Mouse (Mus musculus) lung, postnatal 4 days (tissue): ENCODE measurements at regions not wholly inside any gene's neighbourhood (a gene's known extent, or its start where the extent isn't known, plus 50 kb on each side); places are given as distances from the start of the nearest gene placed in this dataset.

Source experiments
- DNase-seq, 2 experiments: peaks; one replicate each; pipeline ENCODE4 v3.0.0; 2021

DNA sequence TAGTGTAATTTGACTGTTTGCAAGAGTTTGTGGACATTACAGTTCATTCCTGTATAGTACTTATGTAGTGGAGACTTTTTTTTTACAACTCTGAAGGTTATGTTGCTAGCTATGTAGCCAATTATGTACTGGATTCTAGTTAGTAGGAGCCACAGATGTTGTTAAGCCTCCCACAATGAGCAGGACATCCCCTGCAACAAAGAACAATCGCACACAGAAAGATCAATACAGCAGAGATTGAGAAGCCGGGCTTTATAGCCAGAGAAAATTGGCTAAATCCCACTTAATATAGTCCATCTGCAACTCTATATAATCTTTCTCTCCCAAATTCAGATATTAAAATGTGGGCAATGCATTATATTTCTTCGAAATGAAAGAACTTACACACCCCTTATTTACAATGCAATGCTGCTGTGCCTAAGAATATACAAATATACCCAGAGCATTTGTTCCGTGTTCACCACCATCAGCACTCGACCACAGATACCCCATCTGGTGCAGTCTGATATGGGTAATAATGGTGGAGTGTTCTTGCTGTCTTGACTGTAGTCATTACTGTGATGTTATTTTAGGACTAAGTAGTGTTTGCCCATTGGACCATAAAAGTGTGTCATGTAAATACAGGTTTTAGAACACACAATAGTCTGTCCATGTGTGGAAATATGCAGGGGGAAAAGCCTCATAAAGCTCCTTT, 1351.9 kb upstream of the Zeb2 start:
- DNase-seq, result no peak

DNA sequence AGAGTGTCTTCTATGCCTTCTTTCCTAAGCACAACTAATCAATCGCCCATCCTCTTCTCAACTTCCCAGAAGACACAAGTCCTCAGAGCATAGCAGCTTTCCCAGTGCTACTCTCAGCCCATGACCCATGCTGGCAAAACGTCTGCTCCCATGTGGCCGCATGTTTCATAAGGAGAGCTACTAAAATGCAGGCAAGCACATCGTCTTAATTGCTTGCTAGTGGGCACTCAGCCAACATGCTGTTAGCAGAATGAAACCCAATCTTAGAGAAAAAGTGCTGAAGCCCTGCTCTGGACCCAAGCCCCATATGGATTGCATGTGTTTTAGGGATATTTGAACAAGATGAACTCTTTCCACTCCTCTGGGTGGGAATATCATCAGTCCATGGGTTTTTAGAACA, 1348.2 kb upstream of the Zeb2 start:
- DNase-seq, result peak; percentile 41 to 52

DNA sequence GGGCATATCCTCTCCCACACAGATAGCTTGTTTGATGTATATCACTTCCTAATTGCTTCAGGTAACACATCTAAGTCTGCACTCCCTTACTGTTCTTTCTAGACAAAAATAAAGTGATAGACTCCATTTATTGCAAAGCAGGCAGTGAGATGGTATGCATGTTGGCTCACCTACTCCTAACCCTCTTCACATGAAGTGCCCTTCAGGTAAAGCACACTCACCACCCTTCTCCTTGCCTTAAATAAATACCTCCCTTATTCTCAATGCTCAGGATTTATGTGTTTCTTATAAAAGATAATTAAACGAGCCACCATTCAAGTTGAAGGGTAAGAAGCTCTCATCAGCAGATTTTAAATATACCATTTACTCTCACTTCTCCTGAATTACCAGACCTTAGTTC, 1347.7 kb upstream of the Zeb2 start:
- DNase-seq, result peak in 1 of 2 experiments; percentile 46

DNA sequence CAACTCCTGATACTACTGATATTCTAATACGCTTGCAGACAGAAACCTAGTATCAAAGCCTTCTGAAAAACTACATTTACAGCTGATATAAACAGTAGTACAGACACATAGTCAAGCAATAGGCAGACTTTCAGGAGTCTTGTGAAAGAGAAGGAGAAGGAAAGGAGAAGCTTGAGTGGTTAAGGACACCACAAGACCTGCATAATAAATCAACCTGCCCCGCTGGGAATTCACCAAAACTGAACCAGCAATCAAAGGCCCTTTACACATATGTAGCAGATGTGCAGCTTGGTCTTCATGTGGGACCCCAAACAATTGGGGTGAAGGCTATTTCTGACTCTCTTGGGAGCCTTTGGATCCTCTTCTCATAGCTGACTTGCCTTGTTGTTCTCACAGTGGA, 1345.5 kb upstream of the Zeb2 start:
- no peak for DNase-seq

DNA sequence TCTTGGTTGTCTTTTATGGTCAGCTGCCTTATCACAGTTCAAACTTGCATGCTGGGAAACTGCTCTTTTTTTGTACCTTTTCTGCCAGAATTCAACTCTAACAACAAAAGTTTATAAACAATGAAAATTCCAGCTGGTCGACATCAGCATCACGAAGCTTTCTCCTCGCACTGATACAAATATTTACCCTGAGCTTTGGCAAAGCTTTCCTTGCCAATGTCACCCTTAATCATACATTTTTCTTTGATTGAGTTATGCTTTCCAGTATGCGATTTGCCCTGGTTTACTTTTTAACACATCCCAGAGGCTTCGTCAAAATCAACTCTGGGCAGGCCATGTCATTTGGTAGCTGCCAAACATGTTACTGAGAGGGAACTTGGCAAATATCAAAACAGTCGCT, 1333.5 kb upstream of the Zeb2 start:
- peak in 1 of 2 experiments; percentile 26 for DNase-seq

DNA sequence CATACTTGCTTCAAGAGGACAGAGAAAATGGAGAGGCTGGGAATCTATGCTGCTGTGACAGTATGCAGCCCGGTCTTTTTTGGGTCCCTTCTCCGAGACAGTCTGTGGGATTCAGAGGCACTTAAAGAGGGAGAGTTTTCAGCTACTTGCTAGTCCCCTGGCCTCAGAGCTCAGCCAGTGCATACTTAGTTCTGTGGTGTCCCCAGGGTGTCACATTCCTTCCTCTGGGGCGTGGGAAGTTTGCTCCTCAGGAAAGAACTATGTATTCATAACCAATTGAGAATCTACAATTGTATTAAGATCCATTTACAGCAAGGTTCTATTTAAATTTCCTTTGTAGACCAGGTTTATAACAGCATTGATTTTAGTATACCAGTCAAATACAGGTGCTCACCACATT, 1328.1 kb upstream of the Zeb2 start:
- DNase-seq, result no peak

DNA sequence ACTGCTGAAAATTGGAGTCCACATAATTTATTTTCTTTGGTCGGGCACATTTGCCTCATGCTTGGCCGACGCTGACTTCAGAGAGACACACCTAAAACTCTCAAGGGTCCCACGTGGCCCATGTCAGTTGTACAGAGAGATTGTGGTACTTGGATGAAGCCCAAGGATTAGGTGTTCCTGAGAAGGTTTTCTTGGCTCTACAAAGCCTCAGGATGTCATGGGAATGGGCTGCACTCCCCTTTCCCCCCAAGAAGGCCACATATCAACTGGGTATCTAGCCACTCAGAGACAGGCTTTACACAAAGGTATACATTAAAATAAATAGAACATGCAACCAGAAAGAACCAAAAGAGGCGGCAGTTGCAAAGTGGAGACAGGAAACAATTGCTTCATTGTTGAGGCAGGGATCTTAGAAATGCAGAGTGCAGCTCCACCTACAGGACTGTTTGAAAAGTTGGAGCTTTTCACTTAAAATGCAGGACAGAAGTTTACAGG, 1326.5 kb upstream of the Zeb2 start:
- DNase-seq, result peak; percentile 55 to 62

DNA sequence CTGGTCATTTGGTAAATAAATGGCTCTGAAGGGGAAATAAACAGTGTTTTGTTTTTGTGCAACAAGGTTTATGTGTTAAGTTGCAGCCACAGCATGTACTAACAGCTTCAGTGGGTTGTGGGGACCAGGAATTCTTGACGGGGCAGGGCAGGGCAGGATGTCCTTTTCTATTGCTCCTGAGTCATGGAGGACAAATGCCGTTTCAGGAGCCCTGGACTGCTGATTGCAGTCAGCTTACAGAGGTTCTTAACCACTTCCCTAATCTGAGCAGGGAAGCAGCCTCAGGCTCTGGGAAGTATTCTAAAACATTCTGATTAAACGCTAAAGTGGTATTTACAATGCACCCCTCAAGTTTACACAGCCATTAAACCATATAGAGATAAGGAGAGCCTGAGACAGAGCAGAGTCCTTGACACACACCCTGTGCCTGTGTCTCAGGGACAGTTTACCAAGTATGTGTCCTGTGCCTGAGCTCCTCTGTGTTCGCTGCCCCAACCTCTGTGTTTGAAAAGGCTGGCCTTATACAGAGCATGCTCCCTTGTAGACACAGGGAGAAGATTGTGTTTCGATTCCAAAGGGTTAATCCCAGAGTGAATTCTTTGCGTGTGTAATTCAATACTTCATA, 1326.0 kb upstream of the Zeb2 start:
- DNase-seq, result peak; percentile 46

DNA sequence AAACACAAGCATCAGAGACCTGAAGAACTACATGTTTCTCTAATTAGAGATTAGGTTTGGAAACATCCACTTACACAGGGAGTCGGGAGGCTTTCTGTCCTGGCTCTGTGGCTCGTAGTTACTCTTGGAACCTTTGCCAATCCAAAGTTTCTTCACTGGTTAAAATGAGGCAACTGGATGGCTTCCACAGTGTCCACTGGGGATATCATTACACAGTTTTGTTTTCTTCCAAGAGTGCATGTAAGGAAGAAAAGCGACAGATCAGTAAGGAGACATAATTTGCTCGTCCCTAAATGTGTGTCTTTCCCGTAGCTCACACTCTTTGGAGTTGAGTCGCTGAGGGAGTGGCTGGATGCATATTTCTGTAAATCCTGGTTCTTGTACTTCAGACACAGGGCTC, 1325.4 kb upstream of the Zeb2 start:
- DNase-seq, result no peak

DNA sequence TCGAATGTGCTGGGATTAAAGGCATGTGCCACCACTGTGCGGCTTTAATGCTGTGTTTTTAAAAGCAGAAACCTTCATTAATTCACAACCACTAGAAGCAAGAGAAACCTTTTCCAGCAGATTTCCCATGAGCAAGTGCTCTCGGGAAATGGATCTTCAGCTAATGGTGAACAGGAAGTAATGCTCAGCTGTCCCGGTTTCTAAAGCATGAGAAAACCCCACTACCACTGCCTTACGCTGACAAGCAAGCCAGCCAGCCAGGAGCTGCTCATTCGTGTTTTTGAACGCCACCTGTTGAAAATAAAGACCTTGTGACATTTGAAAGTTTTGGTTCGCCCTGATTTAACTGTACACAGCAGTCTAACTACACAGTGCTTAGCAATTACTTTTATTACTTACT, 1324.7 kb upstream of the Zeb2 start:
- no peak for DNase-seq

DNA sequence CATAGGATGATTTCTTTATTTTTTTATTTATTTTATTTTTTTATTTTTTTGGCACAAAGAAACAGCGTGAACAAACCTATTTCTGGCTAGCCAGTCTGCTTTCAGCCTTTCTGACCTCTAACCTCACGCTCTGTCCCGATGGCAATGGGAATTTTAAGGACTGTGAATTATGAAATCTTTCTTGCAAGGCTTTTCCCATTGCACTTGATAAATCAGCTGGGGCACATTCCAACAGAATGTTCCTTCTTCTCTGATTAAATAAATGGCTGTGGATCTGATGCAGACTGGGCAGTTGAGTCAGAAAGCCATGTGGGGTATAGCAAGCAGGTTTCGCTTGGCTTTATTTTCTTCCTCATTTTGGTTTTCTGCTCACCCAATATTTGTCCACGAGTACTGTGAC, 1324.2 kb upstream of the Zeb2 start:
- DNase-seq, result no peak

DNA sequence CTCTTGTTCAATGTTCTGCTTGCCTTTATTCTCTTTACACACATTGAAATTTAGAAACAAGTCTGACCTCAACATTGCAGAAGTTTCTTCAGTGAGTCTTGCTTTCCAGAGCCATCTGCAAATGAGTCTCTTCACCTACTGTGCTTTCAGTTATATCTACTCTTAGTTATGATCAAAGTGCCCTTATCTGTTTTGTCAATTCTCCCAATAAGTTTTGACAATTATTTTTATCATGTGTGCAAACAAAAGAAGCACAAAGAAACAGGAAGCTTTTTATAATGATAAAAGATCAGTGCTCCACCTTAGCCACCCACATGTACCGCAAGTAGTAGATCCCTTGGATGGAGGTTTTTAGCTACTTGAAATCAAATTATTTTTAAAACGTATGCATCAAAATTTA, 1322.8 kb upstream of the Zeb2 start:
- no peak for DNase-seq

DNA sequence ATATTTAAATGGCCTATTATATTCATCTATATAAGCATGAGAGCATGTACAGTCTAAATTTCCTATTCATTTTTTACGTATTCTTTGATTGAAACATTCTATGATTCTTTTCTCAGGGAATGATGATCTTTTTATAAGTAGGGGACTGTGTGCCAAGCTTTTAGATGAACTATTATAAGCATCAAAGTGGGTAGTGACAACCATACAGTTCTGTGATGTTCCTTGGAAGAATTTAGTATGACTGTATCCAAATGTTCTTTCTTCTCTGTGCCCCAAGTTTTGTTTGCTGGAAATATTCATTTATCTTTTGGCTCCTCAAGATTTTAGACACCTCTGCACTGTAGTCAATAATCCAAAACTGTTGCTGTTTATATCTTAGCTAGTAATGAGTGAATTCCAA, 1301.1 kb upstream of the Zeb2 start:
- DNase-seq, result no peak

DNA sequence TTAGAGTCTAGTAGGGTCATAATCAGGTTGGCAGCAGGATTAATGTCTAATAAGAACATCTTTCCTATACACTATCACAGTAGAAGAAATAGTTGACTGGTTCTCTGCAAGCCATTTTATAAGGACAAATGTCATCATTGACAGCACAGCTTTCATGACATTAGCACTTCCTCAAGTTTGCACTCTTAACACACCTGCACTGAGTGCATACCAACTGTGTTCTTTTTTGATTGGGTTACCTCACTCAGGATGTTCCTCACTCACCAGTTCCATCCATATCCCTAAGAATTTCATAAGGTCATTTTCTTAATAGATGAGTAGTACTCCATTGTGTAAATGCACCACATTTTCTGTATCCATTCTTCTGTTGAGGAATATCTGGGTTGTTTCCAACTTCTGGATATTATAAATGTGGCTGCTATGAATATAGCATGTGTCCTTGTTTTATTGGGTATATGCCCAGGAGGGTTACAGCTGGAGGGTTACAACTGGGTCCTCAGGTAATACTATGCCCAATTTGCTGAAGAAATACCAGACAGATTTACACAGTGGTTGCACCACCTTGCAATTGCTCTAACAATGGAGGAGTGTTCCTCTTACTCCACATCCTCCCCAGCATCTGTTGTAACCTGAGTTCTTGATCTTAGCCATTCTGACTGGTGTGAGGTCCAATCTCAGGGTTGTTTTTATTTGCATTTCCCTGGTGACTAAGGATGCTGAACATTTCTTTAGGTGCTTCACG, 1285.3 kb upstream of the Zeb2 start:
- DNase-seq, result no peak

DNA sequence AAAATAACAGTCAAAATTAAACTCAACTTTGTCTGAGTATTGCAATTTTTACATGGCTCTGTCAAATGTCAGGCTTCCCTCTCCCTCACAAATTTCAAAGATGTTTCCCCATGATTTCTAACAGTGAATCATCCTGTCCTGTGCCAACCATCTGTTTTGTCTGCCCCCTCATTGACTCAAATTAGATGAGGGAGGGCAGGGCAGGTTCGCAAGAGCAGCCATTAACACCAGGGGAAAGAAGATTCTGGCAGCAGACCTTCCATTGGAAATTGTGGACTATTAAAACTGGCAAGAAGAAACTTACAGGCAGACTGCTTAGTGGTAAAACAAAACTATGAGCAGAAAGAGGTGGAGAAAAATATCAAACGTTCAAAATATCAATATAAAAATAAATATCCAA, 1277.0 kb upstream of the Zeb2 start:
- no peak for DNase-seq

DNA sequence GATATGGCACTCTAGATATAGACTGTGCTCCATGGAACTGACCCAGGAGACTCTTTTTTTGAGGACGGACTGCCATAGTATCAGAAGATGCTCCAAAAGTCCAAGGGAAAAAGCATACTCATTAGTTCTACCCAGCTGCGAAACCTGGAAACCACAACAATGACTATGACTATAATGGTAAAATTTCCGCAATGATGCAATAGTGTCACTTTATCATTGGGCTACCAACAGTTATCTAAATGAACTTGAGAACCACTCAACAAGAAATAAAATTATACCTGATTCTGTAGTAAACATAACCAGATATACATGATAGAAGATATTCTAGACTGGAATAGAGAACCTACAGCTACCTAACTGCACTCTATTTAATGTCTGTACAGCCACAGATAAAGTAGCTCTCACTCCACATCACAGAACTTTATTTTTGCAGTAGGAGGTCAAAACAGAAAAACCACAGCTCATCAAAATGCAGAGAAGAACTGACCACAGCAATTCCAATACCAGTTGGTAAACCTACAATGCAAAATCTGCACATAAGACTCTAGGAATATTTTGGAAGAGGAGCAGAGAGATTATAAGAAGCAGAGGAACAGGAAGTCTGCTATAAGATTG, 1255.8 kb upstream of the Zeb2 start:
- DNase-seq, result no peak

DNA sequence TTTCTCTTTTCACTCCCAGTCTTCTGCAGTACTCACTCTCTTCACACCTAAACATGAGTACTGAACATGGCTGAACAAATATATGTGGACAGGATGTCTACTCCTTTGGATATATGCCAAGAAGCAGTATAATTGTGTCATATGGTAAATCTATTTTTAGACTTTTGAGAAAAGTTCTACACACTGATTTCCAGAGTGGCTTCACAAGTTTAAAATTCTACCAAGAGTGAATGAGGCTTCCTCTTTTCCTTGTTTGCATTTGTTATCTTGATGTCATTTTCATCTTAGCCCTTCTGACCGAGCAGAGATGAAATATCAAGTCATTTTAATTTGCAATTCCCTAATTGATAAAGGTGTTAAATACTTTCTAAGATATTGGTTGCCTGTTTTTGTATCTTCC, 1254.6 kb upstream of the Zeb2 start:
- DNase-seq, result no peak

DNA sequence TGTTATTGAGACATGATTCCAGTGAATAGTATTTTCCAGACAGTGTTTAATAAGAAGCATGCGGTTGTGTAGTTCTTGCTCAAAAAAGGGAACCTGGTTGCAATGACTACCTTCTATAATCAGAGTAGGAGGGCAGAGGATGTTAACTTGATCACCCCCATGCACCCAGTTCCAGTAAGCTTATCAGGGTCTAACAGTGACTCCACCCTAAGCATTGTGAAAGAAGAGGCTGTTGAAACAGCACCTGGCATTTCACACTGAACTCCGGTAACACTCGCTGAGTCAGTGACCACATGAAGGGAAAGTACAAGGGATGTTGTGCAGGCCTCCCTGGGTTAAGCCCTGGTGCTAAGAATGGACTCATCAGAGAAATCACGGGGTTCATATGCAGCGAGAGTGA, 1253.8 kb upstream of the Zeb2 start:
- peak in 1 of 2 experiments; percentile 34 for DNase-seq

DNA sequence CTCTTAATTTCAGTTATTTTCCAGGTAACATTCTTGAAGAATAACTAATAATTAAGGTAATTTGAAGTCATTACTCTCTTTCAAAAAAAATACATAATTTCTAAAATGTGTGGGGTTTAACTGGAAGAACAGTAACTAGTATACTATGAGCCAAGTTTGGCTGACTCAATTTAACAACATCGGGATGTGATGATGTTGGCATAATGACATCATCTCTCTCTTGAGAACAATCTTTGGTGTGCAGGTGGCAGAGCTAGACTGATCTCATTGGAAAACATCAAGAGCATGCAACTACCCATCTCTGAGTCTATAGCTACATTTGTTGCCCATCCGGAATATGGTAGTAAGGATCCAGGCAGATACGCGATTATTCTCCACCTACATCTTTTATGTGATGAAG, 1251.7 kb upstream of the Zeb2 start:
- DNase-seq, result no peak

DNA sequence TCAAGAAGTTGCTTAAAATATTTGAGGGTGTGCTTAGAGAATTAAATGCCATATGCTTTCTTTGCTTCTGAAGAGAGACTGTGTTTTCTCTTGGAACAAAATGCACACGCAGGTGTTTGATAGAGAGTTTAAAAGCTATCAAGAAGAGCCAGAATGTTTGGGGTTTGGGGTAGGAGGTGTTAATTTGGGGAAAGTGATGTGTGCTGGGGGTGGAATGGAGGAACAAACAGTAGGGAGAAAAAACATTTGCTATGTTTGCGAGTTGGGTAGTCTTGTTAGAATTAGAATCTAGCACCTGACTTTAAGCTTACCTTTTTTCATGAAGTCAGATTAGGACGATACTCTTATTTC, 1248.9 kb upstream of the Zeb2 start:
- DNase-seq, result no peak

DNA sequence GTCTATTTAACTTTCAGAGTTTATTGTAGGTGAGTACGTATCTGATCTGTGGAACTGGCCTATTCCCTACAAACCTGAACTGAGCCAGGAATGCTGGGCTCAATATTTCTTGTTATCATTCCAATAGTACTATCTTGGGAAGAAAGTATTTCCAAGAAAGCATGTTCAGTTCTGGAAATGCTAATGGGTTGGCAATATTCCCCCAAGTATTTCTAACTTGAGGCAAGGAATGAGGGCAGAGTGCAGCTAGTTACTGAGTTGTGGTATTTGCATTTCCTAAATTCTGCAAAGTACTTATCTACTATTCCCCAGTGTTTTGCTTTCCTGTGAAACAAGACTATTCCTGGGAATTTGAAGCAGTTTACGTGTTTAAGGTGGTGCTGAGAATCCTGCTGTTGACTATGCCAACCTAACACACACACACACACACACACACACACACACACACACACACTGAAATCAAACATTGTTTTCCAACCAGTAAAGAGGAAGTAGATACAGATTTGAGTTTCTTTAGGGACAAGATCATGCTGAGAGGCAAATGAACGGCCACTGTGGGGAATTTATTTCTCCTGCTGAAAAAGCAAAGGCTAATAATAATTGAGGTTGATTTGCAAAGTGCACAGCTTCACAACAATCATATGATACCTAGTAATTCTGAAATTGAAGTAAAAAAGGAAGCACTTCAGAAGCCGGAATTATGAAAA, 1248.4 kb upstream of the Zeb2 start:
- DNase-seq, result no peak

DNA sequence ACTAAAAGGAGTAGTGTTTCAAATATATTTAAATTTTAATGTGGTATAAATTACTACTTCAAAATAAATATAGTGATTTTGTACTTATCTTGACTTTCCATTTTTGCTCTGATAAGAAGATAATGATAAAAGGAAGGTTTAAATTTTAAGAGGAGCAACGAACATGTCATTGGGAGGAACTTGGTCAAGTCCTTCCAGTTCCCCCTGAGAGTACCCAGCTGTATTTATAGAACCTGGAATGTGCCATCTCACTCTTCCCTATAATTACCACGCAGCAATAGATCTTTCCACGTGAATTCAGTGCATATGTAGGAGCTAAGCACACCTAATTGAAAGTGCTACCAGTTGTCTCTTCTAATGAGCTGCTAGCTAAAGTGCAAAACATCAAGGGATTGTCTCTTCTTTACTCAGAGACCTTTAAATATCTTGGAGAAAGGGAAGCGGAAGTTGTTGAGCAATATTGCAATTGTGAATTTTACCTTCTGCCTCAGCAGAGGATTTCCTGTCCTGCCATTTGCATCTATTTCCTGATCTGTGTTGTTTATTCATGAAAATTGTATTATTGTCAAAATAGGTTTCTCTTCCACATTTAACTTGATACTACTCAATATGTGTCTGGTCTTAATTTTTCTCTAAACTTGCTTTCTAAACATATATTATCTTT, 1243.0 kb upstream of the Zeb2 start:
- no peak for DNase-seq

DNA sequence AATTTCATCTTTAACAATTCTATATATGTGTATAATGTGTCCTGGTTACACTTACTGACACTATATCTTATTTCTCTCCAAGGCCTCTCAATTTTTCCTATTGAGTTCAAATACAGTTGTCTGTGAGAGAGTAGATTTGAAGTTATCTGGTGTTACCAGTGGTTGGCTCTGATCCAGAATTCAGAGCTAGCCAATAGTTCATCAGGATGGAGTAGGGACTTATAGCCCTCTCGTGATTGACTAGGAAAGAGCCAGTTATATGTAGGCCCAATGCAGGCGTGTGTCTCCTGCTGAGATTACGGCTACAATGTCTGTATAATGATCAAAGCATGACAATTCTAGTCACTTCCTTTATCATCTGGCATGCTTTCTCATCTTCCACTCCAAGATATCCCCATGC, 1241.0 kb upstream of the Zeb2 start:
- no peak for DNase-seq
